Mouse (Mus musculus) MEL (cell line): ENCODE measurements around the gene Hagh.

Experiments
- CHD2 ChIP-seq: IDR thresholded peaks from 2 replicates; pipeline ENCODE4 v1.6.1; 2011; ENCODE audit warnings: low read length, improper control_type of control experiment
- CTCF ChIP-seq, 3 experiments: IDR thresholded peaks in 2 of 3; conservative IDR thresholded peaks in 1 of 3; 2 replicates each; pipeline ENCODE4 v1.5.1; 2011 to 2012; ENCODE audit warnings: low read length in 3 of 3, low read depth in 2 of 3, mild to moderate bottlenecking in 2 of 3, improper control_type of control experiment in 1 of 3, inconsistent platforms in 1 of 3, mixed read lengths in 1 of 3, moderate library complexity in 1 of 3; ENCODE audit not compliant: control insufficient read depth in 1 of 3, insufficient read depth in 1 of 3, poor library complexity in 1 of 3, severe bottlenecking in 1 of 3
- ELF1 ChIP-seq: IDR thresholded peaks from 2 replicates; pipeline ENCODE4 v1.6.1; 2014; ENCODE audit warnings: low read depth, mild to moderate bottlenecking, inconsistent platforms, low read length, improper control_type of control experiment, moderate library complexity
- GABPA ChIP-seq: IDR thresholded peaks from 2 replicates; pipeline ENCODE4 v1.6.1; 2012; ENCODE audit warnings: low read depth, mild to moderate bottlenecking, inconsistent platforms, low read length, improper control_type of control experiment, moderate library complexity
- POLR2A ChIP-seq, 2 experiments: IDR thresholded peaks; 2 replicates each; pipeline ENCODE4 v1.6.1; 2011 to 2012; ENCODE audit warnings: low read length in 2 of 2, mild to moderate bottlenecking in 2 of 2, control low read depth in 1 of 2, improper control_type of control experiment in 1 of 2, low read depth in 1 of 2, moderate library complexity in 1 of 2; ENCODE audit not compliant: control insufficient read depth in 1 of 2, insufficient read depth in 1 of 2, poor library complexity in 1 of 2
- POLR2AphosphoS2 ChIP-seq: IDR thresholded peaks from 2 replicates; pipeline ENCODE4 v1.6.1; 2011; ENCODE audit warnings: low read length, improper control_type of control experiment
- RAD21 ChIP-seq: IDR thresholded peaks from 2 replicates; pipeline ENCODE4 v1.6.1; 2011; ENCODE audit warnings: mild to moderate bottlenecking, low read depth, low read length, improper control_type of control experiment
- TAL1 ChIP-seq: IDR thresholded peaks from 2 replicates; pipeline ENCODE4 v1.6.1; 2012; ENCODE audit warnings: mild to moderate bottlenecking, inconsistent platforms, low read length, moderate library complexity, mixed read lengths
- TBP ChIP-seq: IDR thresholded peaks from 2 replicates; pipeline ENCODE4 v1.8.0; 2011; ENCODE audit warnings: low read depth, low read length, improper control_type of control experiment
- USF1 ChIP-seq: IDR thresholded peaks from 2 replicates; pipeline ENCODE4 v1.6.1; 2014; ENCODE audit warnings: low read depth, mild to moderate bottlenecking, inconsistent platforms, low read length, improper control_type of control experiment, moderate library complexity
- USF2 ChIP-seq, 2 experiments: IDR thresholded peaks; 2 replicates each; pipeline ENCODE4 v1.6.1; 2011 to 2012; ENCODE audit warnings: improper control_type of control experiment in 2 of 2, low read length in 2 of 2, borderline replicate concordance in 1 of 2, inconsistent platforms in 1 of 2, low read depth in 1 of 2, mild to moderate bottlenecking in 1 of 2; ENCODE audit not compliant: insufficient read depth in 1 of 2
- ZMIZ1 ChIP-seq: IDR thresholded peaks from 2 replicates; pipeline ENCODE4 v1.6.1; 2012; ENCODE audit warnings: low read depth, mild to moderate bottlenecking, inconsistent platforms, low read length, improper control_type of control experiment, moderate library complexity
- ZNF384 ChIP-seq: IDR thresholded peaks from 2 replicates; pipeline ENCODE4 v1.6.1; 2012; ENCODE audit warnings: low read depth, mild to moderate bottlenecking, inconsistent platforms, low read length, improper control_type of control experiment

DNA sequence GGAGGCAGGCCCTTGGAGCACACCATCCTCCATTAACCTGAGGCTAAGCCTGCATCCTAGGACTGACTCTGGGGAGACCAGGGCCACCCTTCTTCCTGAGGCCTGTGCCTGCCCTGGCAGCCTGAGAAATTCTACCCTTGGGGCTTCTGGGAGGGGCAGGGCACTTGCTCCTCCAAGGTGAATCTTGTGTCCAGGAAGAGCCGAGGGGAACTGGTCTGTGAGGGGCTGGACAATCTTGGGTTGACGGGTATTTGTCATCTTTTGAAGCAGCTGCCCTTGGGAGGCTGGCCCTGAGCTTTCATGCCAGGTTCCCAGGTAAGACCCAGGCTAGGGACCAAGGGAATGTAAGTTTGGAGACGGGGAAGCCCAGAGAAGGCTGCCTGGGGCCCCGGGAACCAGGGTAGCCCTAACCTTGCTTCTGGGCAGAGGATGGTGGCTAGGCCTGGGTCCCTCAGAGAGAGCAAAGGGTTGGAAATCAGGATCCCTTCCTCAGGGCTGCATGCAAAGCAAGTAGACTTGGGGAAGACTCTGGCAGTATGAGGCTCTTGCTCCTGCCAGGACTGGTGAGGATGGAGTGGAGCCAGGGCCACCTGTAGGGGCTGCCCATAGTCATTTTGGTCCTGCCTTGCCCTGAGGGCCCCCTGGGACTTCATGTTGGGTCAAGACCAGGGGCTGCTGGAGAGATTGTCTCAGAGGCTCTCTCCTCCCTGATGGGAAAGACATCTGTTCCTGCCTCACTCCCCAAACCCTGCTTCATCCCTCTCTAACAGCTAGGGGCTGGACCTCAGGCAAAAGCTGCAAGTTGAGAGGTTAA lies 58.3 kb downstream of the Hagh start:
- TF ChIP-seq CHD2 (no peak), USF2 (IDR thresholded peaks at IDR 0.05; ENCODE audit: borderline replicate concordance in 1 of 2, insufficient read depth in 1 of 2, low read depth in 1 of 2, low read length in 2 of 2) (no peak), POLR2A (IDR thresholded peaks at IDR 0.05; ENCODE audit: control insufficient read depth in 1 of 2, insufficient read depth in 1 of 2, low read depth in 1 of 2, low read length in 2 of 2, poor library complexity in 1 of 2) (no peak), CTCF (IDR thresholded peaks at IDR 0.05 in 2 of 3, conservative IDR thresholded peaks at IDR 0.05 in 1 of 3; ENCODE audit: control insufficient read depth in 1 of 3, insufficient read depth in 1 of 3, low read depth in 2 of 3, low read length in 3 of 3, poor library complexity in 1 of 3, severe bottlenecking in 1 of 3) (no peak), ZMIZ1 (no peak), ELF1 (no peak), TBP (no peak), GABPA (no peak), POLR2AphosphoS2 (no peak), ZNF384 (no peak), USF1 (no peak), RAD21 (no peak), TAL1 (no peak)
